Mouse (Mus musculus) neural tube, embryonic 11.5 days (tissue): ENCODE measurements around the gene Igf2r. TPM values are rescaled to one million over a fixed set of nuclear protein-coding genes. Genes with fewer than 3 reads are reported as not detected.
A peak's percentile ranks its signal among the peaks of the same experiment; 100 is the strongest.
"Not testable (repeated sequence)": the region's sequence is repeated elsewhere in the genome, so short reads cannot be mapped to it uniquely, and the experiment has no call there.

Source experiments
- ATAC-seq: fragments of 200-750 bp; cut with Nextera tagmentation; 2 replicates; pipeline ENCODE4 v1.8.0; 2017; ENCODE audit warnings: moderate number of reproducible peaks, mild to moderate bottlenecking, moderate TSS enrichment, moderate library complexity; ENCODE audit not compliant: insufficient read depth, low FRiP score, low TSS enrichment
- DNase-seq: peaks from one replicate; pipeline ENCODE4 v3.0.0-alpha.2; 2015; ENCODE audit warnings: low spot score
- H3K27ac ChIP-seq: fragments of 300-500 bp; sonication (generic); 2 replicates; pipeline ENCODE4 v1.5.1; 2014; ENCODE audit warnings: low read depth, mild to moderate bottlenecking, low read length
- H3K27me3 ChIP-seq: fragments of 300-500 bp; sonication (generic); 2 replicates; pipeline ENCODE4 v1.6.1; 2014; ENCODE audit warnings: mild to moderate bottlenecking, low read length, mixed read lengths; ENCODE audit not compliant: control insufficient read depth, insufficient read depth
- H3K36me3 ChIP-seq: fragments of 300-500 bp; sonication (generic); 2 replicates; pipeline ENCODE4 v1.6.1; 2014; ENCODE audit warnings: mild to moderate bottlenecking, low read length, moderate library complexity, mixed read lengths; ENCODE audit not compliant: control insufficient read depth, insufficient read depth
- H3K4me1 ChIP-seq: fragments of 300-500 bp; sonication (generic); 2 replicates; pipeline ENCODE4 v1.6.1; 2014; ENCODE audit warnings: low read length, mixed read lengths; ENCODE audit not compliant: control insufficient read depth, insufficient read depth
- H3K4me2 ChIP-seq: fragments of 300-500 bp; sonication (generic); 2 replicates; pipeline ENCODE4 v1.6.1; 2014; ENCODE audit warnings: low read depth, mild to moderate bottlenecking, moderate library complexity
- H3K4me3 ChIP-seq: fragments of 300-500 bp; sonication (generic); 2 replicates; pipeline ENCODE4 v1.5.1; 2014; ENCODE audit warnings: low read depth, low read length
- H3K9ac ChIP-seq: fragments of 300-500 bp; sonication (generic); 2 replicates; pipeline ENCODE4 v1.6.1; 2014; ENCODE audit warnings: mild to moderate bottlenecking, low read length
- H3K9me3 ChIP-seq: fragments of 300-500 bp; sonication (generic); 2 replicates; pipeline ENCODE4 v1.6.1; 2016; ENCODE audit warnings: low read length; ENCODE audit not compliant: control insufficient read depth
- WGBS: fragments of 180-500 bp; shearing (Covaris S2); extraction: QIAGEN DNeasy Blood & Tissue Kit; methylation state at CpG from one replicate; pipeline ENCODE4 v1.1.7; 2014; 5-methylcytosine and 5-hydroxymethylcytosine counted together
- polyA plus RNA-seq: library from polyadenylated mRNA; unstranded; fragments of >200 nt; fragmentation: Nextera tagmentation; extraction: Ambion mirVana; gene quantifications from 2 replicates; pipeline ENCODE4 v1.2.1, GENCODE M21; 2014

Gene Igf2r
- polyA plus RNA-seq, 1 experiment from 2014 or later, result 24.1 TPM

DNA sequence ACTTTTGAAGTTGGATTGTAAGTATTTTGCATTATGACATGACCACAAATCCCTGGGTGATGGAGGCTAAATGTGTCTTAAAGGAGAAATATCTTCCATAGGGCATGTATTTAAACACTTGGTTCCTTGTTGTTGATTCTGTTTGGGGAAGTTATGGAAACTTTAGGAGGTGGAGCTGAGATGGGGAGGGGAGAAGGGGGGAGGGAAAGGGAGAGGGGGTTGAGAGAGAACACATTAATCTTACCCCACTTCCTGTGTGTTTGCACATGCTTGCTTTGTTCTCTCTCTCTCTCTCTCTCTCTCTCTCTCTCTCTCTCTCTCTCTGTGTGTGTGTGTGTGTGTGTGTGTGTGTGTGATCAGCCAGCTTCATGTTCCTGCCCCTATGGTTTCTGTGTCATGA is 92.3 kb downstream of the Igf2r start:
- DNase-seq, result no peak
- Histone ChIP-seq H3K9me3 (no peaks in the 10 kb centered on the region), H3K4me2 (no peak overlapping the region), H3K4me3 (no peak overlapping the region), H3K9ac (no peak overlapping the region), H3K27me3 (no peaks in the 10 kb centered on the region), H3K36me3 (0 out of 2 replicates have a peak, but pooled peaks cover 2% of the 10 kb centered on the region), H3K4me1 (no peaks in the 10 kb centered on the region), H3K27ac (no peak overlapping the region)
- ATAC-seq, result no peak

DNA sequence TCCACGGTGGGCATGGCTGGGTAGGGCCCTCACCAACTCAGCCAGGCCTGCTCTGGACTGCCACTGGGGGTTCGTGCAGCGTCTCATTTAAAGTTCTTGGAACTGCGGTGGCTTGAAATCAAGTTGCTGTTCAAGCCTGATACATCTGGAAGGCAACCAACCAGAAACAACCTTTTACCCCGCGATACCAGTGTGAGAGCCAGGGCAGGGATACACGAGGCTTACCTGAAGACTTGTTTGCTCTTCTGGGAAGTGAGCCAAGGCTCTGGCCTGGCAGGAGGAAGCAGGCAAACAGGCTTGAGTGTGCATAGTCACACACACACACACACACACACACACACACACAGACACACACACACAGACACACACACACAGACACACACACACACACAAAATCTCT is 93.8 kb downstream of the Igf2r start, which contains the start of gene Slc22a1:
Gene Slc22a1, minus strand, starts transcription at position 184 of the 400 bp plus-strand sequence.
- Histone ChIP-seq H3K9ac (no peak within 1 kb of the TSS), H3K27me3 (no peaks in the 10 kb centered on the region), H3K4me3 (no peak within 1 kb of the TSS), H3K4me1 (no peaks in the 10 kb centered on the region), H3K9me3 (no peaks in the 10 kb centered on the region), H3K4me2 (no peak within 1 kb of the TSS), H3K27ac (no peak within 1 kb of the TSS), H3K36me3 (0 out of 2 replicates have a peak, but pooled peaks cover 2% of the 10 kb centered on the region)
- WGBS, result 87% methylated on average over 7 of the region's 7 CpGs
- DNase-seq (no peak), ATAC-seq (no peak)

DNA sequence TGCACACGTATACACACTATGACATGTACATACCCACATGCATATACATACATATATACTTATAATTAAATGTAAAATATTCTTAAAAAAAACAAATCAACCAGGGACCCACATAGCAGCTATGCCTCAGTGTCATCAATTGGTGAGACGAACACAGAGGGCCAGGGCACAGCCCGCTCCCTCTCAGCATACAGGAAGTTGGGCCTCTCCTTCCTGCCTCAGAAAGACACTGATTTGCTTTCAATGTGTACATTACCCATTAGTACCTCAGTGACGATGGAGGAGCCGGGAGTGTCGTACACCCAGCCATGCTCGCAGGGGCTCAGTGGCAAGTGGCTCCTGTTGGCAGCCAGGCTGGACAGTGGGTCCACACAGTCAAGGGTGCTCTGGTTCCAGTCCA is 94.5 kb downstream of the Igf2r start:
- H3K36me3 ChIP-seq, H3K9ac ChIP-seq, DNase-seq, H3K4me1 ChIP-seq, H3K27ac ChIP-seq, H3K9me3 ChIP-seq, H3K27me3 ChIP-seq, H3K4me2 ChIP-seq, H3K4me3 ChIP-seq, ATAC-seq: not testable (repeated sequence)
- 90% methylated on average over 7 of the region's 7 CpGs for WGBS

GRCm38 (mm10) chr17:12673871-12674270 is 95.6 kb downstream of the Igf2r start:
- no peaks in the 10 kb centered on the region for H3K27me3 ChIP-seq
- H3K4me2 ChIP-seq, result no peak overlapping the region
- no peaks in the 10 kb centered on the region for H3K36me3 ChIP-seq
- H3K9ac ChIP-seq, result no peak overlapping the region
- H3K9me3 ChIP-seq, result no peaks in the 10 kb centered on the region
- WGBS, result 70% methylated on average over 3 of the region's 3 CpGs
- H3K4me3 ChIP-seq, result no peak overlapping the region
- ATAC-seq, result no peak
- no peak overlapping the region for H3K27ac ChIP-seq
- peaks cover 3% of the 10 kb centered on the region; the same call in 1 of the 2 replicates for H3K4me1 ChIP-seq
- no peak for DNase-seq

DNA sequence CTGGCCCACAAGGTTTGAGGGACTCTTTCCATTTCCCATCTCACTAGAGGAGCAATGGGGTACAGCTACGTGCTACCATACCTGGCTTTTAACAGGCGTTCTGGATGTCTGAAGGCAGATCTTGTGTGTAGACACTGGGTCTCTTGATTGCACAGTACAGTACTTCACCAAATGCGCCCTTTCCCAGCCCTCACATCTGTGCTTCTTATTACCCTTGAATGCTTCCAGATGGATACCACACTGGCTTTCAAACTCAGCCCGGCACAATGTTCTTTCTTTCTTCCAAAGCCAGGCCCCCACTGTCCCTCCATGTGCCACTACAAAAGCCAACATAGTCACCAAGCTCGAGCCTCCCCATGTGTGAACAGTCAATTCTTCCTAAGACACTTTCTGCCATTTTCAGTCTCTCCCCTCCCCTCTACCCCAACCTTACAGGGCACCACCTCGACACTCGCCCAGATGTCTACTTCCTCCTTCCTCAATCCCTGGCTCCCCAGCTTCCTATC is 97.1 kb downstream of the Igf2r start:
- ATAC-seq (no peak), DNase-seq (no peak)
- Histone ChIP-seq H3K4me2 (no peak overlapping the region), H3K27me3 (no peaks in the 10 kb centered on the region), H3K4me3 (no peak overlapping the region), H3K27ac (no peak overlapping the region), H3K4me1 (peaks cover 3% of the 10 kb centered on the region; the same call in 1 of the 2 replicates), H3K9me3 (no peaks in the 10 kb centered on the region), H3K36me3 (no peaks in the 10 kb centered on the region), H3K9ac (no peak overlapping the region)
- 49% methylated on average over 7 of the region's 7 CpGs for WGBS

- WGBS, result 86% methylated on average over 5 of the region's 5 CpGs
- Histone ChIP-seq H3K4me2 (no peak overlapping the region), H3K4me1 (peaks cover 3% of the 10 kb centered on the region; the same call in 1 of the 2 replicates), H3K4me3 (no peak overlapping the region), H3K36me3 (no peaks in the 10 kb centered on the region), H3K9ac (no peak overlapping the region), H3K9me3 (no peaks in the 10 kb centered on the region), H3K27ac (no peak overlapping the region), H3K27me3 (no peaks in the 10 kb centered on the region)
- no peak for DNase-seq
- ATAC-seq, result no peak
These were observed 98.3 kb downstream of the Igf2r start for GRCm38 (mm10) chr17:12671029-12671605.

DNA sequence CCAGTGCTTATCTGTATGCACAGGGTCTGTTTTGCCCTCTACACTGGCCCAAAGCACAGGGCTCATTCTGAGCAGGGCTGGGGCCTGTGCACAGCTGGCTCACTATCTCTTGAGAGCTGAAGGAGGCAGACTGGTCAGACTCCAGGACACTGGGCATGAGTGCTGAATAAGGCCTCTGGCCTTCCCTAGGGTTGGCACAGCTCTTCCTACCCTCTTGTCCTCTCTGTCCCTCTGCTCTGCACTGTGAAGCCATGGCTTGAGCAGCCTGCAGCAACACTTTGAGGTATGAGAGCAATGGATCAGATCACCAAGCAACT is 100.1 kb downstream of the Igf2r start:
- H3K27me3 ChIP-seq, result no peaks in the 10 kb centered on the region
- H3K4me1 ChIP-seq, result peaks cover 3% of the 10 kb centered on the region; the same call in 1 of the 2 replicates
- no peak overlapping the region for H3K4me3 ChIP-seq
- H3K36me3 ChIP-seq, result no peaks in the 10 kb centered on the region
- DNase-seq, result no peak
- peak overlapping the region; percentile 2; the same call in 1 of the 2 replicates for H3K27ac ChIP-seq
- no peak overlapping the region for H3K9ac ChIP-seq
- H3K4me2 ChIP-seq, result no peak overlapping the region
- H3K9me3 ChIP-seq, result no peaks in the 10 kb centered on the region
- ATAC-seq, result no peak

DNA sequence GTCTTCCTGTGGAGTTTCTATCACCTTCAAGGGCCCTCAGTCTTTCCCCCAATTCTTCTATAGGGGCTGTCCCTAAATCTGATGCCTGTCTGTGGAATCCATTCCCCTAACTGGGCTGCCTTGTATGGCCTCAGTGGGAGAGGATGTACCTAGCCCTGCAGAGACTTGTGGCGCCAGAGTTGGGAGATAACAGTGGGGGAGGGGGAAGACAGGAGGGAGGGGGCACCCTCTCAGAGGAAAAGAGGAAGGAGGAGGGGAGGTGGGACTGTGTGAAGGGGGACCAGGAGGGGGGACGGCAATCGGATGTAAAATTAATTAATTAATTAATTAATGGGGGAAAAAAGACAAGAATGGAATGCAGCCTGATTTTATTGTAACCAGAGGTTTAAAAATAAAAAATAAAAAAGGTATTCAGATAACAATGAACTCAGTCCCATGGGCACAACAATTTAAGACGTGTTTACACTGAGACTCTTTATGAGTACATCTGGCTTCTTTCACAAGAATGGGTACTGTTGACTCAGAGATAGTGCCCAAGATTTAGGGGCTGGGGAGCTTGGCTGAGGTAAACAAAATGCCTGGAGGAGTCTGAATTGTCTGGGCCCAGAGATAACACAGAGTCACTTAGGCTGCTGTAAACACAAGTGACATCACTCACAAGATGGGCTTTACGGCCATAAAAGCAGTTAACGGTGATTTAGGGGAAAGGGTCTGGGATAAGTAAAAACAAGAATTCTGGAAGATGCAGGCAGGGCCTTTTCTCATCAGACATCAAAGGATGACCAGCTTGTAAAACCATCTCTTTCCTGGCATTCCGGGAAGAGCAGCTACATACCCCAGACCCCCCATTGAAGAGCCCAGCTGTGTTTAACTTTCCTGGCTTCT is 100.7 kb downstream of the Igf2r start:
- Histone ChIP-seq H3K27me3 (no peaks in the 10 kb centered on the region), H3K9ac (no peak overlapping the region), H3K4me3 (no peak overlapping the region), H3K9me3 (no peaks in the 10 kb centered on the region), H3K4me2 (no peak overlapping the region), H3K36me3 (no peaks in the 10 kb centered on the region), H3K27ac (peak overlapping the region; percentile 2; the same call in 1 of the 2 replicates), H3K4me1 (peaks cover 3% of the 10 kb centered on the region; the same call in 1 of the 2 replicates)
- no peak for DNase-seq
- 12% methylated on average over 7 of the region's 7 CpGs for WGBS
- ATAC-seq, result no peak
